Mouse (Mus musculus): ENCODE measurements around the gene Astn2.

Astn2 gene

DNA sequence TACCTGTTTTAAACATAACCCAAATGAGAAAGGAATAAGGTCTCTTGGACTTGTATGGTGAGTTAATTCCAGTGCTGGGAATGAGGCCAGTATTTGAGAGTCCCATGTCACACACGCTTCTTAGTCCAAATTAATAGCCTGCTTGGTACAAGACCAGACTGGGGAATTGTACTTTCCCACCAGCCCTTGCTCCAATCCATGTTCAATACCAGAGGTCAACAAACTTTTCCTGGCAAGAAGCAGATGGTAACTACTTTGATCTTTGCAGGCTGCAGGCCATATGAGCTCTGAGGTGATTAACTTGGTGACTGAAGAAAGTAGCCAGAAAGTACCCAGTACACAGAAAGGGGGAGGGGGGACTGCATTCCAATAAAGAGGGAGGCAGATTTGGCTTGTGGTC, 91.7 kb downstream of the Astn2 start:
- in situ Hi-C loops (cut with MboI, MseI): no loop called here

DNA sequence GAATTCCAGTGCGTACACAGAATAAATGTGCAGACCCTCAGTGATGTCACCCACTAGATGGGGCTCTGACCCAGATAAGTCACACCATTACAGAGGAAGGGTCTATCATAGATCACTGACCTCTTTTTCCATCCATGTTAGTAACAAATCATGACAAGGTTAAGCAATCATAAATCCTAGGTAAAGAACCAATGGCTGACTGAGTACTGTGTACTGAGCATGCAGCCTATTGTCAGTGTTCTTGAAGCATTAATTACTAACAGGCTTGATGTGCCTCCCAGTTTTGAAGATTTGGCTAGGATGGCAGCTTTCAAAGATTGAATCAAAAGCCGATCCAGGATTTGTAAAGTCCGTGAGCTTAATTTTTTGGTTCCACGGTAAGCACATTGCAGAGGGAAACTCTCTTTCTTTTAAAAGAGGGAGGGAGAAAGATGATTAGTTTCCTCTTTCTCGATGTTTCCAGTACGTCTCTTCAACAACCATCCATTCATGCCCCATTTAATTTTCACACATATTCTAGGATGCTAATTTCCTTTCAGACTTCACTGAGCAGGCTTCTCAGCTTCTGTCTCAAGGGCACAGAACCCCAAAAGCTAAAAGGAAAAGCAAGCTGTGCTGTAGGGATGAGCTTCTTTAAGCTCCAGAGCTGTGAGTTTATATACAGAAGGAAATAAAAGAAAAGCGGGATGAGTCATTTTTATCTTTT, 93.9 kb downstream of the Astn2 start:
- in situ Hi-C loops (cut with MboI, MseI): no loop called here

GRCm38 (mm10) chr4:66306377-66306776, 98.0 kb downstream of the Astn2 start:
- in situ Hi-C loops (cut with MboI, MseI): no loop called here

DNA sequence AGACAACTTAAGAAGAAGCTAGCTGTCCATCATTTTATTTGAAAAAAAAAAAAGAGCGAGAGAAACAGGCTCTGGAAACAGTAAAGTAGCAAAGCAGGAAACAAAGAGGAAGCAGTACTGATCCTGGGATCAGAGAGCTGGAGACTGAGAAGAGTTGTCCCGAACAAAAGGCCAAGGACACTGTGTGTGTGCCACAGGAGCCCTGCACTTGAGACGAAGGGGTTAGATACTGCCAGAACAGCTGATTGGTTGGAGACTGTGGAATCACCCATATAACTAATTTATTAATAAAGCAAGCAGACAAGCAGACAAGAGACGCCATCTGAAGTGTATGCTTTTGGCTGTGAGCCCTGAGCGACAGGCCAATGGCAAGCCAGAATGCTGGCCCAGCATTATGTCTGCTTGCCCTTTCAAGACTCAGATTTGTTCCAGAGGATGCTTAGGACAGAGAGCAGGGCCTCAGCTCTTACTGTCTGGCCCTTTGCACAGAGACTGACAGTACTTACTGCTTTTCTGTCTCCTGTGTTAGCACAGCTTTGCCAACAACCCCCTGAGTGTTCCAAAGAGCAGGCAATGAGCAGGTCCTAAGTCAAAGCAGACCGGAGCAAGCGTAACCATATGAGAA, 101.6 kb downstream of the Astn2 start:
- in situ Hi-C loops (cut with MboI, MseI): no loop called here

DNA sequence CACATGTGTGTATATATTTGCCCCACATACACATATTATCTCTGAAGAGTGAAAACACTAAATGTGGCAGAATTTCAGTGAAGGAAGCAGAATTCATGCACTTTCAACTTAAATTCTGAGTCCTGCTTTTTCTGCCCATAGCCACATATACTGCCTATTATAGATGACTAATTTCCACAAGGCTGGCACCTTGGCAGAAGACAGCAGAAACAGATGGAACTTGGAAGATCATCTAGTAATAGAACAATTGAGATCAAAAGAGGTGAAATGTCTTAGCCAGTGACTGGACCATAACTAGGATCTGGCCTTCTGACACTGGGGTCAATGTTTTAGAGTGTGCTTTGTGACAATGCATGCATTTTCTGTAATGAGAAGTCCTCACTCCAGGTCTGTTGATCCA, 119.4 kb downstream of the Astn2 start:
- in situ Hi-C loops (cut with MboI, MseI): no loop called here

- in situ Hi-C loops (cut with MboI, MseI): no loop called here
These were observed 128.3 kb downstream of the Astn2 start for GRCm38 (mm10) chr4:66276096-66276495.

DNA sequence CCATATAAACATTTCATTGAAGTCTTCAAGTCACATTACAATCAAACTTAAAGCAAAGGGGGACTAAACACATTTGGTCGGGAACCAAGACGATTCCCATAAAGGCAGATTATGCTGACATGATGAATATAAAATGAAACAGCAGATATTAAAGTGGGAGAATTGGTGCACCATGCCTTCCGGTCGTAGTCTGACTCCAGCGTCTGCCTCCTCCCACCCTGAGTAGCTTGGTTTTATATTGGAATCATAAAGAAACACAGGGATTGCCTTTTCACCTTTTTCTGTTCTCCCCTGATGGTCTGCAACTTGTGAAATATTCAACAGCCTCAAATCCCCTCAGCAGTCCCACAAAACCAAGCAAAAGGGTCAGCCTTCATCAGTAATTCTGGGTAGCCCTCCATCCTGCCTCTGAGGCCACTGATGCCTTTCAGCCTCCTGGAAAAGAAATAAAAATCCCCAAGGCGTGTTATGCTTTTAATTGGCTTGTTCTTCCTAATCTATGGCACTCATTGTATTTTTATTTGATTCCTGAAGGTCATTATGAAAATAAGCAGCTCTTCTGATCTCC, 132.8 kb downstream of the Astn2 start:
- in situ Hi-C loops (cut with MboI, MseI): no loop called here

DNA sequence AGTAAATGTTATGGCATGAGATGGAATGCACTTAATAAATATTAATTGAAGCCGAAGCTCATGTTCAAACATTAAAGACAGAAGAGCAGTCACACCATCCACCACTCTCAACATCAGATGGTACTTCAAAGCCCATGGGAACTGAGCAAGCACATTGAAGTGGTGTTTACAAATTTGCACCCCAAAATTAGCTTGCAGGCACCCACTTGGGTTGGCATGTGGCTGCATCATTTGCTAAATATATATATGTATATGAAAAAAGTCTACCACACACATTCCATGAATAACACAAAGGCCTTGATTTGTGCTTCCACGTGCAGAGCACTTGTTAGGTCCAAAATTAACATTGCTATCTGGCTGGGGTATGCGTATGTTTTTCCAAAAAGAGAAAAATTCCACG, 140.4 kb downstream of the Astn2 start:
- in situ Hi-C loops (cut with MboI, MseI): no loop called here

DNA sequence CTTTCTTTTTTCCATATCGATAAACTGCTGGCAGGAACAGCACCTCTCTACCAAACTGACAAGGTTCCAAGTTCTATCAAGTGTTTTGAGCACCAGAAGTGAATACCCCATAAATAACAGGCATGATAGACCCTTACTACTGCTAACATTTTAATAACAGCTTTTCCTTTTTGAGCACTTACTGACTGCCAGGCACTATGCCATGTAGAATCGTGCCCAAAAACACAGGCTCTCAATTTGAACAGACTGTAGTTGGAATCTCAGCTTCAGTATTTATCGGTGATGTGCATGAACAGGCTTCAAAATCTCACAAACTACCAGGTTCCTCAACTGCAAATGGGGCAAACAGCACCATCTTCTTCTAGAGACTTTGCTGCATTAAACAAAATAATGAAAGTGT, 143.1 kb downstream of the Astn2 start:
- in situ Hi-C loops (cut with MboI, MseI): no loop called here

DNA sequence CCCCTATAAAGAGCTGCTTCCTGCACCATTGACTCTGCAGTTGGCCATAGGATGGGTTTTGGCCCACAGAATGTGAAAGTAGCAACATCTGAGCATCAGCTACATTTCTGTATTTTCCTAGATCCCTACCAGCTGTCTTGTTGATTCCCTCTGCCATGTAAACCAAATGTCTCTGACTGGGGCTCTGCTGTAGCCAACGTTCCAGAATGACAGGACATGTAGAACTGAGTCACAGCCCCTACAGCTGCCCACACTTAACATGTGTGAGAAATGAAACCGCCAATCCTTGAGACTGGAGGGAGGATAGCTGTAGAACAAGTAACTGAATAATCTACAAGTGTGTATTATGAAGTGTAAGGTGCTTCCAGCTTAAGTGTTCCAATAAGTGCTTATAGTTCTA, 145.5 kb downstream of the Astn2 start:
- in situ Hi-C loops (cut with MboI, MseI): no loop called here

- in situ Hi-C loops (cut with MboI, MseI): no loop called here
These were observed 149.5 kb downstream of the Astn2 start for GRCm38 (mm10) chr4:66254695-66255492.

GRCm38 (mm10) chr4:66248521-66248920, 155.9 kb downstream of the Astn2 start:
- in situ Hi-C loops (cut with MboI, MseI): no loop called here

DNA sequence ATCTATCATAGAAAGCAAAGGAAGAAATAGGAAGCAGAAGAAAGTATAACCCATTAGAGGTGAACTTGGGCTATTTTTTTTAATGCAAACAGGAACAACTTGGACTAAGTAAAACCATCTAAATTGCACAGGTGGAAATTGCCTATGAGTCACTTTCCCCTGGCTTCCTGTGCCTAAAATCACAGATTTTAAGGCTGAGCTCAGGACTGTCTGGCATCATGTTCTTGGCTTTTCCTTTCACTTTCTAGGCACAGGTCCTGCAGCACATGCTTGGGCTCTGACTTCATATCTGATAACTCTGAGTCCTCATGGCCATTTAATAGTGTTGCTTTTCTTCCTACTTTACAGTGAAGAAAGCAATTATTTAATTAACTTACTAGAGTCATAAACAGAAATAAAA, 161.7 kb downstream of the Astn2 start:
- in situ Hi-C loops (cut with MboI, MseI): no loop called here

- in situ Hi-C loops (cut with MboI, MseI): no loop called here
These were observed 171.6 kb downstream of the Astn2 start for GRCm38 (mm10) chr4:66232799-66233198.

DNA sequence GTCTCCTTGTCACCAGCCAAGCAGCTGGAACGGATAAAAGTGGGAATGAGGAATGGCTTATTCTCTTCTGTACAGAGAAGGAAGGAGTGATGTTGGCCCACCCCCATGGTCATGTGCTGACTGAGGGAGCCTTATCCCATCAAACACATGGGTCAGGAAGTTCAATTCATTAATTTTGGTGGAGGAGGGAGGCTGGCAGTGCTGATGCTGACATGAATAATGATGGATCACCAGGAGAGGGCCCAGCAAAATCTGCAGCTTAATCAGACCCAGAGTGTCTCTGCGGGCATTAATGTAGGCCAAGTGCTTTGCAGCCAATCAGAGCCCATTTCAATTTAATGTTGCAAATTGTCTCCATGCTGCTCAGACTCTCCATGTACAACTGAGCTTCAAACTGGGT, 172.1 kb downstream of the Astn2 start:
- in situ Hi-C loops (cut with MboI, MseI): no loop called here

- in situ Hi-C loops (cut with MboI, MseI): no loop called here
These were observed 173.7 kb downstream of the Astn2 start for GRCm38 (mm10) chr4:66230735-66231134.

DNA sequence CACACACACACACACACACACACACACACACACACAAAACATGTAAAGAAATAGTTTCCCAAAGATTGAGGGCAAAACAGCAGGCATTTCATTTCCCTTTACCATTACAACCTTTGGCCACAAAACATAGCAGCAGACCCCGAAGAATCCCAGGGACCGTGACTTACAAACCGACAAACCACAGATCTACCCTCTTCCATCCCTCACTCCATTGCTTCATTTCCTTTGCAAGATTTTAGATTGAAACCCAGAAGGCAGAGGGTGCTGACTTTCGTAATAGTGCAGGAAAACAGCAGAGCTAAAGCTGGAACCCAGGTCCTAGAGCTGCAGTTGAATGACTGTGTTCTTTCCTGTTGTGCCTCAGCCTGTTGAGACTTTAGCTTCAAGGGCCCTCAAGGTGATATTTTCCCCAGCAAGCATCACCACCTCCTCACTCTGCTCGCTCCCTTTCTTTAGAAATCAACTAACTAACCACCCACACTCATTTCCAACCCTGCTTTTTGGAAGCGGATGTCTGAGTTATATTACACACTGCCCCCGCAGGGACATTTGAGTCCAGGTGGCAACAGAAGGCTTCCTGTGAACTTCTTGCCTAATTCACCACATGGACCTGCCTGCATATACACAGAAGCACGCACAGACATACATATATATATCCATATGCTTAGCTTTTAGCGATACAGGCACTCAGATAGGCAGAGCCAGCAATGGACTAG, 181.7 kb downstream of the Astn2 start:
- in situ Hi-C loops (cut with MboI, MseI): no loop called here

DNA sequence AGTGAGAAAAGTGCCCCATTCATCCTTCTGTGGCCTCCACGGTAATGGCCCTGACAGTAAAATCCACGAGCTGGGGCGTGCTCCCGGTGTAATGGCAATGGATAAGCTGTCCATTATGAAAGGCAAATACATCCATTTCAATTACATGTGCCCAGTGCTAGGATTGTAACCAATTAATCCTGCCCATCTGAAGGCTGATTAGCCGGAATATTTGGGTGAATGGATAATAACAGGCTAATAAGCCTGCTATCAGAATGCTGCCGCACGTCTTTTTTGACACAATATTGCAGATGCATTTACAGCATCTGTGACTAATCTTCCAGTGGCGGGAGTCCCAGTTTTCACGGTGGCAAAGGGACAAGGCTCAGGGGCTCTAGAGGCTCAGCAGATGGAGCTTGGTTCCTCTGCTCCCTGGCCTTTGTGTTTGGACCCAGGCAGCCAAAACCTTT, 189.2 kb downstream of the Astn2 start:
- in situ Hi-C loops (cut with MboI, MseI): no loop called here

GRCm38 (mm10) chr4:66189636-66190035, 214.8 kb downstream of the Astn2 start:
- in situ Hi-C loops (cut with MboI, MseI): no loop called here

GRCm38 (mm10) chr4:66175887-66176533, 228.4 kb downstream of the Astn2 start:
- in situ Hi-C loops (cut with MboI, MseI): no loop called here

GRCm38 (mm10) chr4:66171583-66171982, 232.8 kb downstream of the Astn2 start:
- in situ Hi-C loops (cut with MboI, MseI): no loop called here
